Mouse (Mus musculus): Measurements from ENCODE around the gene Sugp1.
A peak's percentile ranks its signal among the peaks of the same experiment; 100 is the strongest.
"Not testable (repeated sequence)": the region's sequence is repeated elsewhere in the genome, so short reads cannot be mapped to it uniquely, and the experiment has no call there.

The Sugp1 gene

GRCm38 (mm10) chr8:70042583-70043455 is at the start of gene Sugp1, which contains the start of gene Mau2:
TSS of gene Sugp1 (plus strand) at chr8:70042813.
TSS of gene Mau2 (minus strand) at chr8:70042734.
- peak; percentile 84 for DNase-seq (ENCODE audit: low spot score)

- DNase-seq (ENCODE audit: low spot score): no peak
Measured at GRCm38 (mm10) chr8:69995422-69995775, 47.2 kb upstream of the Sugp1 start.

- peak; percentile 99 for DNase-seq (ENCODE audit: low spot score)
Measured at GRCm38 (mm10) chr8:69995776-69996588, 46.6 kb upstream of the Sugp1 start, which contains the start of gene Gatad2a. TSS of gene Gatad2a (minus strand) at chr8:69996384.

- no peak for DNase-seq (ENCODE audit: low spot score)
Measured at GRCm38 (mm10) chr8:69996589-69997285, 45.9 kb upstream of the Sugp1 start.

- DNase-seq (ENCODE audit: low spot score): no peak
Measured at GRCm38 (mm10) chr8:69998706-69999105, 43.9 kb upstream of the Sugp1 start.

GRCm38 (mm10) chr8:69999236-69999635 is 43.4 kb upstream of the Sugp1 start:
- DNase-seq (ENCODE audit: low spot score): no peak

GRCm38 (mm10) chr8:70000226-70000625 is 42.4 kb upstream of the Sugp1 start:
- DNase-seq (ENCODE audit: low spot score): no peak

- DNase-seq (ENCODE audit: low spot score): peak; percentile 41
Measured at GRCm38 (mm10) chr8:70001176-70001891, 41.3 kb upstream of the Sugp1 start.

GRCm38 (mm10) chr8:70001892-70002191 is 40.8 kb upstream of the Sugp1 start:
- not testable (repeated sequence) for DNase-seq (ENCODE audit: low spot score)

- no peak for DNase-seq (ENCODE audit: low spot score)
Measured at GRCm38 (mm10) chr8:70003204-70003657, 39.4 kb upstream of the Sugp1 start.

- DNase-seq (ENCODE audit: low spot score): no peak
Measured at GRCm38 (mm10) chr8:70004345-70004744, 38.3 kb upstream of the Sugp1 start.

GRCm38 (mm10) chr8:70005178-70005577 is 37.4 kb upstream of the Sugp1 start:
- no peak for DNase-seq (ENCODE audit: low spot score)

GRCm38 (mm10) chr8:70010796-70011195 is 31.8 kb upstream of the Sugp1 start:
- DNase-seq (ENCODE audit: low spot score): not testable (repeated sequence)

GRCm38 (mm10) chr8:70012350-70012749 is 30.3 kb upstream of the Sugp1 start:
- no peak for DNase-seq (ENCODE audit: low spot score)

GRCm38 (mm10) chr8:70012763-70013162 is 29.9 kb upstream of the Sugp1 start:
- no peak for DNase-seq (ENCODE audit: low spot score)

- DNase-seq (ENCODE audit: low spot score): no peak
Measured at GRCm38 (mm10) chr8:70015017-70015416, 27.6 kb upstream of the Sugp1 start.

- DNase-seq (ENCODE audit: low spot score): no peak
Measured at GRCm38 (mm10) chr8:70023596-70023995, 19.0 kb upstream of the Sugp1 start.

GRCm38 (mm10) chr8:70026151-70026550 is 16.5 kb upstream of the Sugp1 start:
- no peak for DNase-seq (ENCODE audit: low spot score)

GRCm38 (mm10) chr8:70030255-70030654 is 12.4 kb upstream of the Sugp1 start:
- no peak for DNase-seq (ENCODE audit: low spot score)

- no peak for DNase-seq (ENCODE audit: low spot score)
Measured at GRCm38 (mm10) chr8:70037994-70038393, 4.6 kb upstream of the Sugp1 start.

GRCm38 (mm10) chr8:70041885-70042546 is 597 bp upstream of the Sugp1 start:
- no peak for DNase-seq (ENCODE audit: low spot score)

All from urinary bladder, postnatal 10 days (tissue).